Mouse (Mus musculus): ENCODE measurements around the gene Cacna1c. TPM values are rescaled to one million over a fixed set of nuclear protein-coding genes. Genes with fewer than 3 reads are reported as not detected.
A peak's percentile ranks its signal among the peaks of the same experiment; 100 is the strongest.

Cacna1c gene
- total and polyA plus RNA-seq, 2 experiments from 2014 or later: 4.2 to 43.3 TPM

DNA sequence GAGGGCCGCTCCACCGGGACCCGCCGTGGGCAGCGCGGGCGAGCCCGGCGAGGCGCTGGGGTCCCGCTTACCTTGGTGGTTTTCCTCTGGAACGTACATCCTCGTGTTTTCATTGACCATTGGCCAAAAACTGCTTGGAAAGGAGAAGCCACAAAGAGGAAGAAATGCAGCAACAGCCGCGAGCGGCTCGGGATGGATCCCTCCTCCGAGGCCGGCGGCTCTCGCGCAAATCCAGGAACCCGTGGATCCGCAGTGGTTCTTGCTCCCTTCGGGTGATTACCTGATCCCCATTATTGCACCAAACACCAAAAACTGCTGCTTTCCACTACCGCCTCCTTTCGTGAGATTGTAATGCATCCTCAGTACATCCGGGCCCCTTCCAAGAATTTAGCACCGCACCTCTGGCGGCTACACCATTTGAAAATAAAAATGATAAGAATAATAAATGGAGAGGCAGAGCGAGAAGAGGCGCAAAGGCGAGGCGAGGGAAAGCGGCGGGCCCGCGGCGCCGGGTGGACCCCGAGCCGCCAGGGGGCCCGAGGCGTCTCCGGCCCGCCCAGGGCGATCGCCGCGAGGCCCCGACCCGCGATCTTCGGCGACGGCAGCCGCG lies 88.3 kb downstream of the Cacna1c start:
- no peaks in the 10 kb centered on the region for H3K27me3 ChIP-seq (ENCODE audit: insufficient read depth, low read length)
- WGBS: under 1% methylated on average over 57 of the region's 58 CpGs
- peak; percentile 72 for DNase-seq
- peak overlapping the region; percentile 76 for H3K4me3 ChIP-seq (ENCODE audit: low read depth, low read length)
- peak overlapping the region; percentile 96 for H3K27ac ChIP-seq (ENCODE audit: low read depth, low read length)
- peak overlapping the region; percentile 88 for H3K9ac ChIP-seq
- peaks cover 32% of the 10 kb centered on the region for H3K4me1 ChIP-seq (ENCODE audit: insufficient read depth)
- peak; percentile 23; the same call in 1 of the 2 replicates for ATAC-seq
- no peaks in the 10 kb centered on the region for H3K9me3 ChIP-seq (ENCODE audit: low read length)
- H3K36me3 ChIP-seq (ENCODE audit: insufficient read depth): no peaks in the 10 kb centered on the region
- peak; percentile 36; the same call in 1 of the 2 replicates for TF ChIP-seq CTCF (IDR thresholded peaks at IDR 0.05; ENCODE audit: low read depth)
- H3K4me2 ChIP-seq (ENCODE audit: low read depth): peak overlapping the region; percentile 81

GRCm38 (mm10) chr6:119107140-119107855 lies 88.9 kb downstream of the Cacna1c start:
- H3K4me1 ChIP-seq (ENCODE audit: insufficient read depth): peaks cover 39% of the 10 kb centered on the region
- DNase-seq (peak; percentile 71), ATAC-seq (peak; percentile 14; the same call in 1 of the 2 replicates)

GRCm38 (mm10) chr6:119106726-119107125 lies 89.5 kb downstream of the Cacna1c start:
- WGBS: 16% methylated on average over 7 of the region's 7 CpGs
- H3K27ac ChIP-seq (ENCODE audit: low read depth, low read length): peak overlapping the region; percentile 50; the same call in 1 of the 2 replicates
- H3K4me3 ChIP-seq (ENCODE audit: low read depth, low read length): peak overlapping the region; percentile 76
- H3K9me3 ChIP-seq (ENCODE audit: low read length): no peaks in the 10 kb centered on the region
- peak overlapping the region; percentile 88 for H3K9ac ChIP-seq
- H3K4me2 ChIP-seq (ENCODE audit: low read depth): peak overlapping the region; percentile 81
- peaks cover 44% of the 10 kb centered on the region for H3K4me1 ChIP-seq (ENCODE audit: insufficient read depth)
- ATAC-seq: no peak
- H3K36me3 ChIP-seq (ENCODE audit: insufficient read depth): no peaks in the 10 kb centered on the region
- H3K27me3 ChIP-seq (ENCODE audit: insufficient read depth, low read length): no peaks in the 10 kb centered on the region
- TF ChIP-seq CTCF (IDR thresholded peaks at IDR 0.05; ENCODE audit: low read depth): no peak
- no peak for DNase-seq

More at GRCm38 (mm10) chr6:119107140-119107855, 88.9 kb downstream of the Cacna1c start:
- Histone ChIP-seq H3K9ac (peak overlapping the region; percentile 88), H3K4me3 (ENCODE audit: low read depth, low read length) (peak overlapping the region; percentile 76), H3K27ac (ENCODE audit: low read depth, low read length) (peak overlapping the region; percentile 96), H3K9me3 (ENCODE audit: low read length) (no peaks in the 10 kb centered on the region), H3K27me3 (ENCODE audit: insufficient read depth, low read length) (no peaks in the 10 kb centered on the region), H3K4me2 (ENCODE audit: low read depth) (peak overlapping the region; percentile 81), H3K36me3 (ENCODE audit: insufficient read depth) (no peaks in the 10 kb centered on the region)
- TF ChIP-seq CTCF (IDR thresholded peaks at IDR 0.05; ENCODE audit: low read depth): no peak
- WGBS: under 1% methylated on average over 67 of the region's 69 CpGs

DNA sequence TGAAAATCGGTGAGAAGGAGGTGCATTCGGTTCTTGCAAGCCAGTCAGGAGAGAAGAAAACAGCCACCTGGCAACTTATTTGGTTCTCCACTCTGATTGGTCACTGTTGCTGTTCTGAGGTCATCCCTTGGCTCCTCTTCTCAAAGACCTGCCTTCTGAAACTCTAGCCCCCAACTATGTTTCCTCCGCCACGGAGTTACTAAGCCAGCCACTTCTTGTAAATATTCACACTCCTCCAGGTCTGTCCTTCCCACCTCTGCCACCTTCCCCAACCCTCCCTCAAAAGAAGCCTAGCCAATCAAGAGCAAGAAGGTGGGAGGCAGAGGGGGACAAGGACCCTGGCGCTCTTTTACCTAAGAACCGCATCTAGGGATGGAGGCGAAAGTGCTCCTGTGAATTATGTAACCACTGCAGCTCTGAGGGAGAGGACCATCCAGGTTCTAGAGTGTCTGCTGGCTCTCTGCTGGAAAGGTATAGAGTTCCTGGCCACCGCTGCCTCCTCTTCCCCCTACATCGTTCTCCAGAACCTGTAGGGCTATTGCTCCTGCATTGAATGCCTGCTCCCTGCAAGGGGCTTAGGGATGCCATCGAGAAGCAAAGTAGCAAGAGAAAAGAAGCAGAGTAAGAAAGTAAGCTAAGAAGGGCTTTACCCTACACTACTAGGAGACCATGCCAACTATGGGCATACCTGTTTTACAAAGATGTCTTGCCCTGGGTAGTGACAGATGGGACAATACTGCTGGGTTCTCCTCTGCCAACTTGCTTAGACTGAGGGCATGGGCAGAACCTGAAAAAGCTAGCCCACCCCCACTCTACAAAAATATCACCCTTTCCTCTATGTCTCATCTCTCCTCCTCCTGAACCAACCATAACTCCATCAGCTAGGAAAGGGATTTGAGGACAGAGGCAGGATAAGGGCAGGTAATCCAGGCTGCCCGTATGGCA lies 90.3 kb downstream of the Cacna1c start:
- ATAC-seq: no peak
- no peak for TF ChIP-seq CTCF (IDR thresholded peaks at IDR 0.05; ENCODE audit: low read depth)
- peak overlapping the region; percentile 81 for H3K4me2 ChIP-seq (ENCODE audit: low read depth)
- no peak for DNase-seq
- peak overlapping the region; percentile 88 for H3K9ac ChIP-seq
- no peak overlapping the region for H3K27ac ChIP-seq (ENCODE audit: low read depth, low read length)
- H3K4me1 ChIP-seq (ENCODE audit: insufficient read depth): peaks cover 44% of the 10 kb centered on the region
- H3K36me3 ChIP-seq (ENCODE audit: insufficient read depth): no peaks in the 10 kb centered on the region
- H3K27me3 ChIP-seq (ENCODE audit: insufficient read depth, low read length): no peaks in the 10 kb centered on the region
- H3K9me3 ChIP-seq (ENCODE audit: low read length): no peaks in the 10 kb centered on the region
- H3K4me3 ChIP-seq (ENCODE audit: low read depth, low read length): peak overlapping the region; percentile 76
- WGBS: 23% methylated on average over 11 of the region's 11 CpGs

DNA sequence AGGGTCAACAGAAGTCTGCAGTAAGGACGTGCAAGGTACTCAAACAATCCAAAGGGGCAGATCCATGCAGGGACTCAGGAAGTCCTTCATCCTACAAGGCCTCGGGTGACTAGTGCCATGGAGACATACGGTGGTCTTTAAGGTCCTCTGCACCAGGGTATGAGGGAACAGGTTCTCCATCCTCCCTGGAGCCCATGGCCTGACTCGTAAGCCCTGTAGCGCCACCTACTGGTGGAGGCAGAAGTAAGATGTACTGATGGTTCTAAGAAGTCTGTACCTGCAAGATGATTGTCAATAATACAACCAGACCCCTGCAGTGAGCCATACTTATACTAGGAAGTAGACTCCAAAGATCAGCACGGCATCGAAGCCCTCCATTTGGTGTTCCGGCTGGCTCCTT lies 92.0 kb downstream of the Cacna1c start:
- TF ChIP-seq CTCF (IDR thresholded peaks at IDR 0.05; ENCODE audit: low read depth): peak; percentile 94
- Histone ChIP-seq H3K9me3 (ENCODE audit: low read length) (no peaks in the 10 kb centered on the region), H3K4me3 (ENCODE audit: low read depth, low read length) (no peak overlapping the region), H3K4me1 (ENCODE audit: insufficient read depth) (peaks cover 44% of the 10 kb centered on the region), H3K36me3 (ENCODE audit: insufficient read depth) (no peaks in the 10 kb centered on the region), H3K9ac (no peak overlapping the region), H3K27ac (ENCODE audit: low read depth, low read length) (no peak overlapping the region), H3K27me3 (ENCODE audit: insufficient read depth, low read length) (no peaks in the 10 kb centered on the region), H3K4me2 (ENCODE audit: low read depth) (peak overlapping the region; percentile 81)
- ATAC-seq (no peak), DNase-seq (peak; percentile 89)
- WGBS: 43% methylated on average over 8 of the region's 8 CpGs

GRCm38 (mm10) chr6:119102936-119103335 lies 93.3 kb downstream of the Cacna1c start:
- no peak for ATAC-seq
- Histone ChIP-seq H3K9ac (no peak overlapping the region), H3K9me3 (ENCODE audit: low read length) (no peaks in the 10 kb centered on the region), H3K36me3 (ENCODE audit: insufficient read depth) (no peaks in the 10 kb centered on the region), H3K4me2 (ENCODE audit: low read depth) (no peak overlapping the region), H3K27ac (ENCODE audit: low read depth, low read length) (no peak overlapping the region), H3K4me3 (ENCODE audit: low read depth, low read length) (no peak overlapping the region), H3K4me1 (ENCODE audit: insufficient read depth) (peaks cover 44% of the 10 kb centered on the region), H3K27me3 (ENCODE audit: insufficient read depth, low read length) (no peaks in the 10 kb centered on the region)
- no peak for TF ChIP-seq CTCF (IDR thresholded peaks at IDR 0.05; ENCODE audit: low read depth)
- DNase-seq: no peak
- WGBS: 85% methylated on average over 9 of the region's 9 CpGs

Measured in forebrain, postnatal 0 days (tissue).